Mouse (Mus musculus) CH12.LX (cell line): ENCODE measurements around the gene Olfr1249. TPM values are rescaled to one million over a fixed set of nuclear protein-coding genes. Genes with fewer than 3 reads are reported as not detected.
"Not testable (repeated sequence)": the region's sequence is repeated elsewhere in the genome, so short reads cannot be mapped to it uniquely, and the experiment has no call there.

Source experiments
- DNase-seq: peaks from one replicate; pipeline ENCODE4 v3.0.0-alpha.2; 2013; ENCODE audit errors: extremely low read depth
- H3K27ac ChIP-seq: 2 replicates; pipeline ENCODE4 v1.5.1; 2012; ENCODE audit warnings: low read depth, mild to moderate bottlenecking, control low read depth, moderate library complexity; ENCODE audit not compliant: insufficient read depth
- H3K27me3 ChIP-seq: replicated peaks from 2 replicates; pipeline ENCODE3; 2012; ENCODE audit warnings: inconsistent platforms
- H3K36me3 ChIP-seq, 2 experiments: replicated peaks in 1 of 2; 2 replicates each; pipeline versions ENCODE3 to v1.6.1; 2012; ENCODE audit warnings: inconsistent platforms in 1 of 2, low read length in 1 of 2, mild to moderate bottlenecking in 1 of 2, mixed read lengths in 1 of 2, moderate library complexity in 1 of 2; ENCODE audit not compliant: control insufficient read depth in 1 of 2, insufficient read depth in 1 of 2
- H3K4me1 ChIP-seq, 2 experiments: 2 replicates each; pipeline ENCODE4 v1.6.1; 2012; ENCODE audit warnings: inconsistent platforms in 1 of 2, moderate library complexity in 1 of 2; ENCODE audit not compliant: insufficient read depth in 2 of 2, control insufficient read depth in 1 of 2
- H3K4me2 ChIP-seq: 2 replicates; pipeline ENCODE4 v1.6.1; 2012; ENCODE audit warnings: low read depth, mild to moderate bottlenecking, control low read depth; ENCODE audit not compliant: poor library complexity, insufficient read depth, severe bottlenecking
- H3K4me3 ChIP-seq, 3 experiments: fragments of 150-350 bp in 1 of 3; sonication (generic) in 1 of 3; replicated peaks in 1 of 3; 2 replicates each; pipeline versions ENCODE3 to v1.5.1; 2011 to 2012; ENCODE audit warnings: low read depth in 2 of 3, low read length in 2 of 3, mild to moderate bottlenecking in 2 of 3, moderate library complexity in 2 of 3, control low read depth in 1 of 3, improper control_type of control experiment in 1 of 3, inconsistent platforms in 1 of 3, mixed read lengths in 1 of 3; ENCODE audit not compliant: poor library complexity in 1 of 3
- H3K79me2 ChIP-seq: replicated peaks from 2 replicates; pipeline ENCODE4 v1.6.1; 2012; ENCODE audit warnings: mild to moderate bottlenecking, moderate library complexity; ENCODE audit not compliant: control insufficient read depth, poor library complexity, insufficient read depth, severe bottlenecking; ENCODE audit errors: extremely low read depth
- H3K9ac ChIP-seq: 2 replicates; pipeline ENCODE4 v1.6.1; 2012; ENCODE audit warnings: low read depth, mild to moderate bottlenecking, control low read depth, moderate library complexity; ENCODE audit not compliant: insufficient read depth
- H3K9me3 ChIP-seq: replicated peaks from 2 replicates; pipeline ENCODE3; 2012; ENCODE audit warnings: low read length, inconsistent platforms, mixed read lengths
- CHD2 ChIP-seq: IDR thresholded peaks from 2 replicates; pipeline ENCODE4 v1.6.1; 2011; ENCODE audit warnings: low read length, improper control_type of control experiment
- CTCF ChIP-seq, 2 experiments: IDR thresholded peaks in 1 of 2; conservative IDR thresholded peaks in 1 of 2; 2 replicates each; pipeline ENCODE4 v1.5.1; 2011 to 2012; ENCODE audit warnings: low read depth in 2 of 2, low read length in 2 of 2, improper control_type of control experiment in 1 of 2, inconsistent platforms in 1 of 2, mild to moderate bottlenecking in 1 of 2, moderate library complexity in 1 of 2
- EP300 ChIP-seq: IDR thresholded peaks from 2 replicates; pipeline ENCODE4 v1.6.1; 2011; ENCODE audit warnings: low read length, improper control_type of control experiment
- JUN ChIP-seq: IDR thresholded peaks from 2 replicates; pipeline ENCODE4 v1.6.1; 2011; ENCODE audit warnings: low read depth, mild to moderate bottlenecking, low read length, improper control_type of control experiment, moderate library complexity; ENCODE audit not compliant: insufficient read depth
- JUND ChIP-seq: conservative IDR thresholded peaks from 2 replicates; pipeline ENCODE4 v1.6.1; 2011; ENCODE audit warnings: low read depth, low read length, improper control_type of control experiment
- MAFK ChIP-seq: IDR thresholded peaks from 2 replicates; pipeline ENCODE4 v1.6.1; 2011; ENCODE audit warnings: low read length, improper control_type of control experiment; ENCODE audit not compliant: insufficient replicate concordance
- MEF2A ChIP-seq: IDR thresholded peaks from 2 replicates; pipeline ENCODE4 v1.6.1; 2014; ENCODE audit warnings: low read depth, mild to moderate bottlenecking, inconsistent platforms, low read length, improper control_type of control experiment, borderline replicate concordance
- NELFE ChIP-seq: IDR thresholded peaks from 2 replicates; pipeline ENCODE4 v1.6.1; 2011; ENCODE audit warnings: low read depth, low read length, improper control_type of control experiment
- NRF1 ChIP-seq: IDR thresholded peaks from 2 replicates; pipeline ENCODE4 v1.6.1; 2014; ENCODE audit warnings: low read depth, mild to moderate bottlenecking, inconsistent platforms, low read length, improper control_type of control experiment, moderate library complexity
- POLR2A ChIP-seq: IDR thresholded peaks from 2 replicates; pipeline ENCODE4 v1.6.1; 2011; ENCODE audit warnings: low read depth, mild to moderate bottlenecking, improper control_type of control experiment, low read length
- RAD21 ChIP-seq: IDR thresholded peaks from 2 replicates; pipeline ENCODE4 v1.6.1; 2011; ENCODE audit warnings: low read depth, mild to moderate bottlenecking, low read length, improper control_type of control experiment, moderate library complexity
- TCF12 ChIP-seq: IDR thresholded peaks from 2 replicates; pipeline ENCODE4 v1.6.1; 2014; ENCODE audit warnings: low read depth, mild to moderate bottlenecking, inconsistent platforms, low read length, improper control_type of control experiment
- ZNF384 ChIP-seq: IDR thresholded peaks from 2 replicates; pipeline ENCODE4 v1.6.1; 2012; ENCODE audit warnings: low read depth, low read length, improper control_type of control experiment, inconsistent platforms
- dilution Hi-C: fragments of 300-500 bp; cut with MboI; formaldehyde crosslinking; loops from 2 replicates; pipeline ENCODE4 v1.14.3; 2020; ENCODE audit warnings: low sequenced_read_pairs; ENCODE audit not compliant: extremely low pct_unique_long_range_greater_than_20kb, extremely low pct_ligation_motif_present
- in situ Hi-C: fragments of 300-500 bp; cut with MboI; formaldehyde crosslinking; loops from 3 replicates; pipeline ENCODE4 v1.14.3; 2019; ENCODE audit warnings: low sequenced_read_pairs, low pct_ligation_motif_present, low pct_unique_long_range_greater_than_20kb, mixed read lengths
- polyA plus RNA-seq: library from polyadenylated mRNA; unstranded; fragments of >175 nt; gene quantifications from 2 replicates; pipeline ENCODE4 v1.2.1, GENCODE M21; 2012; ENCODE audit warnings: low read depth; ENCODE audit not compliant: insufficient read length
- total RNA-seq, 2 experiments: library from RNA; depleted of rRNA; stranded (reverse); fragments of 300-350 nt in 1 of 2; fragments of >200 nt in 1 of 2; gene quantifications; 2 replicates each; pipeline ENCODE4 v1.2.3; 2012 to 2014

Gene Olfr1249
- total and polyA plus RNA-seq, 3 experiments, result not detected

DNA sequence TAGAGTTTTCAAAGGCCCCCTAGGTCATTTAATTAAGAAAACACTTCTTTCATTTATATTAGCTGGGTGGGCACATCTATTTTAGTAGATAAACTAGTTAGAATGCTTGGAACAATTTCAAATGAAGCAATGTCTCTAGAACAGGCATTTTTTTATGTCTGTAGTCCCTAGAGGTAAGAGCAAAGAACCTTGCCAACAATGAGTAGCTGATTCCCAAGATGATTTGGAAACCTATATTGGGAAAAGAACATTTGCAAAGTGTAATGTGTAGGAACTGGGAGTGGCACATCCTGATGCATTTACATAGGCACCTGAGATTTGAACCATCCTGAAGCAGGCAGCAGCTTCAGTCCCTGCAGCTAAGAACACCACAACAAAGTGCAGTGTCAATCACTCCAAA lies 26.6 kb upstream of the Olfr1249 start, which contains the start of gene Olfr1250:
Gene Olfr1250 (minus strand): TSS at position 101 of the 400 bp plus-strand sequence.
- dilution Hi-C loops, result no loop called here
- TF ChIP-seq MEF2A (no peak), RAD21 (no peak), TCF12 (no peak), MAFK (no peak), CTCF (conservative IDR thresholded peaks at IDR 0.05 in 1 of 2, IDR thresholded peaks at IDR 0.05 in 1 of 2; ENCODE audit: low read depth in 2 of 2, low read length in 2 of 2) (no peak), JUND (no peak)

DNA sequence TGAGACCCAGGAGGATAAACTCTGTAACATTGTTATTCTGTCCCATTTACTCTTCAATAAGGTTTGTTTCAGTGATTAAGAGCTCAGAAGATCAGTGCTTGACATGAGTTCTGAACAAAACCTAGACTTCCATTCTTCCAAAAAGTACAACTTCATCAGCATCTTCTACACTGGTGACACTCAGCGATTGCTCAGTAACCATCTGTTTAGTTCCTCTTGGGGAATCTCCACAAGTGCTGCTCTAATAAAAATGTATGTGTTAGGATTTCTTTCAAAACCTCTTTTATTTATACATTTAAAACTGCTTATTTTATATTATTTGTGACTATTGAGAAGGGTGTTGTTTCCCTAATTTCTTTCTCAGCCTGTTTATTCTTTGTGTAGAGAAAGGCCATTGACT lies 16.6 kb downstream of the Olfr1249 start, which contains the start of gene Olfr1248:
Gene Olfr1248 (minus strand): TSS at position 101 of the 400 bp plus-strand sequence.
- in situ Hi-C loops, DNase-seq, H3K4me3 ChIP-seq, H3K4me1 ChIP-seq, H3K36me3 ChIP-seq, H3K9ac ChIP-seq, H3K79me2 ChIP-seq, dilution Hi-C loops, H3K4me2 ChIP-seq, H3K27me3 ChIP-seq, H3K27ac ChIP-seq: not testable (repeated sequence)
- peaks cover 11% of the 10 kb centered on the region for H3K9me3 ChIP-seq

More for the DNA sequence above, 26.6 kb upstream of the Olfr1249 start, which contains the start of gene Olfr1250:
- peaks cover 5% of the 10 kb centered on the region for H3K9me3 ChIP-seq
- in situ Hi-C loops, result no loop called here
- no peaks in the 10 kb centered on the region for H3K27me3 ChIP-seq
- H3K4me3 ChIP-seq, result no peak within 1 kb of the TSS
- no peak within 1 kb of the TSS for H3K27ac ChIP-seq
- H3K9ac ChIP-seq, result no peak within 1 kb of the TSS
- no peak for DNase-seq
- no peak within 1 kb of the TSS for H3K4me2 ChIP-seq
- no peaks in the 10 kb centered on the region for H3K79me2 ChIP-seq
- H3K36me3 ChIP-seq, result no peaks in the 10 kb centered on the region
- H3K4me1 ChIP-seq, result no peaks in the 10 kb centered on the region

DNA sequence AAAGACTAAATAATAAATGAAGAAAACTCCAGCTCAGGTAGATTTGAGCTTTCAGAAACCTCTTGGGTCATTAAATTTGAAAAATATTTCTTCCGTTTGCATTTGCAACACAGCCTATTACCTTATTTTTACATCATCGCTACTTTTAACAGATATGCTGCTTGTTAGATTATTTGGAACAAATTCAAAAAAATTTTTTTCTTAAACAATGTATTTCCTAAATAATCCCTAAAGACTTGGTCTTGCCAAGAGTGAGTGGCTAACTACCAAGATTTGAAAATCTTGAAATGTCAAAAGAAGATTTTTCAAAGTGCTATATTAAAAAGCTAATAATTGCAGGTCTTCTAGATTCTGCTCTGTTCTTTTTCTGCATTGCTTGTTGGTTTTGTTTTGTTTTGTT lies 20.8 kb downstream of the Olfr1249 start, which contains the start of gene Olfr1247:
Gene Olfr1247 (minus strand): TSS at position 101 of the 400 bp plus-strand sequence.
- TF ChIP-seq POLR2A, result no peak
- no peak for TF ChIP-seq EP300
- no peak for TF ChIP-seq JUN
- TF ChIP-seq NRF1, result no peak
- TF ChIP-seq CTCF (conservative IDR thresholded peaks at IDR 0.05 in 1 of 2, IDR thresholded peaks at IDR 0.05 in 1 of 2; ENCODE audit: low read depth in 2 of 2, low read length in 2 of 2), result no peak
- TF ChIP-seq CHD2, result no peak
- no peak for TF ChIP-seq RAD21
- no peak for TF ChIP-seq NELFE
- no peak for TF ChIP-seq ZNF384
- no peaks in the 10 kb centered on the region for H3K36me3 ChIP-seq
- no peaks in the 10 kb centered on the region for H3K4me1 ChIP-seq
- no peaks in the 10 kb centered on the region for H3K27me3 ChIP-seq
- dilution Hi-C loops (no loop called here), in situ Hi-C loops (no loop called here)
- H3K4me3 ChIP-seq, result no peak within 1 kb of the TSS
- no peak within 1 kb of the TSS for H3K9ac ChIP-seq
- H3K4me2 ChIP-seq, result no peak within 1 kb of the TSS
- H3K79me2 ChIP-seq, result no peaks in the 10 kb centered on the region
- no peak within 1 kb of the TSS for H3K27ac ChIP-seq
- DNase-seq, result no peak
- peaks cover 17% of the 10 kb centered on the region for H3K9me3 ChIP-seq
